Mouse (Mus musculus): ENCODE results near the gene Mxd1.

GRCm38 (mm10) chr6:86653026-86653425, 15.9 kb downstream of the Mxd1 start:
- no peak for TF ChIP-seq CTCF (IDR thresholded peaks at IDR 0.05; ENCODE audit: low read depth)
- no peak for TF ChIP-seq EP300 (IDR thresholded peaks at IDR 0.05; ENCODE audit: low read depth)
